Mouse (Mus musculus) layer of hippocampus, adult 8-10 months (tissue): ENCODE measurements at regions not wholly inside any gene's neighbourhood (a gene's known extent, or its start where the extent isn't known, plus 50 kb on each side); places are given as distances from the start of the nearest gene placed in this dataset.

Experiments
- DNase-seq, 2 experiments: peaks; one replicate each; pipeline ENCODE4 v3.0.0; 2022; ENCODE audit warnings: low spot score in 2 of 2

DNA sequence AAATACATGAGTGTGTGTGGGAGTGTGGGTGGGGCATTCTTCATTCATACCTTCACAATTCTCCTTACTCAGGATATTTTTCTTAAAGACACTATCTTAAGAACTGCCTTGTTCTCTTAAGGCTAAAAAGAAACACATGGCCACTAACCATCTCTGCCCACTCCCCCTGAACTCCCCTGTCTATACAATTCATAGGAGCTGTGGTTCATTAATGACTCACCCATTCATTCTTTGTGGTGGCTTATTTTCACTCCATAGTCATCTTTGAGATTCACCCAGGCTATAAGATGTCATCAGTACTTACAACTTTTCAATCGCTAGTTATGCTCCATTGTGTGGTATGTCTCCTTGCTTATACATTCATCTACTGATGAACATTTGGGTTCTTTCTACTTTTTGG lies 97.7 kb upstream of the Spred1 start:
- DNase-seq = no peak

GRCm38 (mm10) chr2:117027071-117027470 lies 94.1 kb upstream of the Spred1 start:
- DNase-seq = no peak

DNA sequence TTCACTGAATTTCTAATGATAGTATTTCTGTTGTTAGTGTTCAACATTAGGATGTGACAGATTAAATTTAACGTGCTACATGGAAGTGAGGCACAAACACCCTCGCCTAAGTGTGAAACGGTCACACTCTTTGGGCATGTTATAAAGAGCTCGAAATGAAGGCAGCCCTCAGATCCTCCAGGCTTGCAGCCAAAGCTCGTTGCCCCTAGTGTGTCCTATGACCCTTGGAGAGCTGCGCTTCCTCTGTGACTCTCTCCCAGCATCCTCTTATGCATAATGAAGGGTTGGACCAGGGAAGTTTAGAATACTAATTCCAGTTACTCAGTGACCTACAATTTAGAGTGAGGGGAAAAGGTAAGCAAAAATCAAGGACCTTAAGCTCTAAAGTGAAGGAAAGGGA lies 92.4 kb upstream of the Spred1 start:
- DNase-seq = no peak

GRCm38 (mm10) chr2:117036197-117036872 lies 84.8 kb upstream of the Spred1 start:
- DNase-seq = no peak

- DNase-seq = no peak
These were observed 81.0 kb upstream of the Spred1 start for GRCm38 (mm10) chr2:117040211-117040610.

- no peak for DNase-seq
These were observed 77.3 kb upstream of the Spred1 start for GRCm38 (mm10) chr2:117043831-117044230.

DNA sequence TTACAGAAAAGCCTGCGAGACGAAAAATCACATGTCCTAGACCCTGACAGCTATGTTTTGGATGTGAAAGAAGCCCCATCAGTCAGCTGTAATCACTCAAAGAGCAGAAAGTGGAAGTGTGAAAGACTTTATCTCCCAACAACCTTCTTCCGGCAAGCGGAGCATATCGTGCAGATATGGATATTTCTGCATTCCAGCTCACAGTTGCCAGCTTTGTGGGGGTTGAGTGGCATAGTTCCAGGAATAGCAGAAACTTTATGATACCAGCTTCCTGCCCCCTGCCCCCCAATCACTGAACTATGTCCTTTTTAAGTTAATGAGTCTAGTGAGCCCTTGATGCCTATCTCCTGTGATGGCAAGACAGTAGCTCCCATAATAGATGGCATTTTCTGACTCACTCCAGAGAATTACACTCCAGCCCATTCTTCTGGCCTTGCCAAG lies 72.9 kb upstream of the Spred1 start:
- DNase-seq = no peak

DNA sequence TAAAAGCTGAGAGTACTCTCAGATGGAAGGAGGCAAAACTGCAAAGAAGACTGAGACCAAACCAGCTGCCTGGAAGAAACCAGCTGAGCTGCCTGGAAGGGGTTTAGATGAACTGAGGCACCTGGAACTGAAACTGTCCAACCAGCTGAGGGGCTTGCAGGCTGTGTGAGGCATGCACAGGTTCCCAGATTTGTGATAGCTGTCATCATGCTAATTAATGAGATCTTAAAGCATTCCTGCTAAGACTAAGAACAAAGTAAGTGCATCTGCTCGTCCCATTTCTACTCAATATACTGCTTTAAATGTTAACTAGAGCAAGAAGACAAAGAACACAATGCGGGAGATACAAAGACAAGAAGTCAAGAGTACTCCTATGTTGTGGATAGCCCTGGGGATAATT lies 71.1 kb upstream of the Spred1 start:
- no peak for DNase-seq

DNA sequence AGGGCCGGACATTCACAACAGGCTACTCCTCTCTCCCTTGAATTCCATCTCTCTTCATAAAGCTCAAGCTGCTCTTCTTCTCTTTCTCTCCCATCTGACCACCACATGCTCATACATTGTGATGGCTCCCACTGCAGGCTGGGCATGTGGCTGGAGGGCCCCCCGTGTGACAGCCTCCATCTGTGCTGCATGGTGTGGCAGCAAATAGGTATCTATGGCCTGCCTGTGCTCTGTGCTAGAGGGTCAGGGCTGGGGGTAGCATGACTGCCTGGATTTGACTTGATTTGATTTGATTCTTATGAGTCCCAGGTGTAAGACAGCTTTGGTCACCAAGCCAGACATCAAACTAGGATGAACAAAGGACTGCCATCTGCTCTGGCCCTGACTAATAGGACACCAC lies 57.0 kb upstream of the Spred1 start:
- no peak for DNase-seq

GRCm38 (mm10) chr2:117070348-117070747 lies 50.8 kb upstream of the Spred1 start:
- DNase-seq = no peak

DNA sequence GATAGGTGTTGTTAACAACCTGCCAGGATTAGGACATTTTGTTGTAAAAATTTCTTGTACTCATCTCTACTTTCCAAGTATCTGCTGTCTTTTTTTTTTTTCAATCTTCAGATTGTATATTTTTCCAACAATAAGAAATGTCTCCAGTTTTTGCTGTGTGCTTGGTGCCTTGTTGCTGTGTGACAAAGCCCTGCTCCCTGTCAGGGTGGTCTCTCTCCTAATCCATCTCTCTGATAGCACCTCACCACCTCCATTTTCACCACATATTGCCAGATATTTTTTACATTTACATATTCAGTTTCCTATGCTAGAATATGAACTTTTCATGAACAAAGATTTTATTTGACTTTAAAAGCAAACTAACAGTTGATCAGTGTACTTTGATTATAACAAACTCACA lies 50.1 kb upstream of the Spred1 start:
- DNase-seq = no peak
